Mouse (Mus musculus) right cerebral cortex, postnatal 14 days (tissue): ENCODE results near the gene Gm10964.

ENCODE experiments used
- DNase-seq: peaks from one replicate; pipeline ENCODE4 v3.0.0; 2022

Gm10964 gene

DNA sequence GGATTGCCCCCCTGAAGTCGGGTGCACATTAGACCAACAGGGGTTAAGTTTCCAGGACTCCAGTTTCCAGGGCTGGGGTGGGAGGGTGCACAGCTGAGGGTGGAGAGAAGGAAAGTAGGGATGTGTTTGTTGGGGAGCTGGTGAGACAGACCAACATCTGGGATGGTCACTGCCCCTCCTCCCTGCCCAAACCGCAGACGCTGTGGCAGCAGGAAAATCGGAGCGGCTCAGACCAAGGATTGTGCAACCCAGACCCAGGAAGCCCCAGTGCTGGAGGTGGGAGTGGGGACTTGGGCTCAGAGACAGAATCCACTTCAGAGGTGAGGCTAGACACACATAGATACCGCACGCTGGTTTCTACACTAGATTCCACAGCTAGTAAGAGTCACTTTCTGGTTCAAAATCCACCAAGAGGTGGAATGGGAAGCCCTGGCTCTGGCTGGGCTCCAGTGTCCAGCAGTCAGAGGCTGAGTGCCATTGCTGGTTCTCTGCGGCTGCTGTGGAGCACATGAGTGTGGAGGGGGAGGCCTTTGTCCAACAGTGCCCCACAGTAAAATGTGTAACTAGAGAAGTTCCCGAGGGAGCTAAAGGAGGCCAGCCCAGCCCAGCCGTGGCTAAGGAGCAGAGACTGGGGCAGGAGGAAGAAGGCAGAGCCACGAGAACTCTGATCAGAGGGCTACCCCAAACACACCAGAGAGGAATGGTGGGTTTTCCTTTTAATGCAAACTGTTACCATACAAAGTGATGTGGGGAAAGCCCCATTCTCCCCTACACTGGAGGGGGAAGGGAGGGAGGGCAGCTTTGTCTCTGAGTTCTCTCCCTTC is 4.3 kb upstream of the Gm10964 start:
- DNase-seq, result no peak

DNA sequence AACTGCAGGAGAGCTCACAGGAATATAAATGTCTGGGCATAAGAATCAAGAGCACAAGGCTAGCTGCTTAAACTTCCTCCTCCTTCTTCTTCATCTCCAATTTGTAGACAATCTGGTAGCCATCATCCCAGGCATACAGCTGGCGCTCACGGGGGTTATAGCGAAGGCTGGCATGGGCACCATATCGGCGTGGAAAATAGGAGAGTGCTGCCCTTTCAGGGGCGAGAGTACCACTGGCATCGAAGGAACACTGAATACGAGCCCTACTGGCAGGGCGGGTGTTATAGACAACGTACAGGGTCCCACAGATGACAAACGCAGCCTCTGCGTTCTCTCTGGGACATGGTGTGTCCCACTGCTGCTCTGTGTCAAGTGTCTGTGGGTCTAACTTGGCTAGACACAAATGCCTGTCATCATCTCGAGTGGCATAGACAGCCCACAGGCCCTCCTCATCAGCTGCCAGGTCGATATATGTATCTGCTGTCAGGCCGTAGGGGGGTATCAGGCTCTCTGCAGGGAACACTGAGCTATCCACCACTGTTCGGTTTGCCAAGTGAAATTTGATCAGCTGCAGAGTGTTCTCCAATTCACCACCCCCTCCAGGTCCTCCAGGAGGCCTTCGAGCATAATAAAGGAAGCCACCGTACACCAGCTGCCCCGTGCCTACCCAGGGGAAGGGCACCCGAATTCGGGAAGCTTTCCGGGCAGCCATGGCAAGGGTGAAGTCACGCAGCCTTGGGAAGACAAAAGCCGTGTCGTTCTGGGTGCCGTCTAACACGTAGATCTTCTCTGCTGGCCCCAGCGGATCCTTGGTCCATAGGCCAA is 3.2 kb upstream of the Gm10964 start:
- no peak for DNase-seq

DNA sequence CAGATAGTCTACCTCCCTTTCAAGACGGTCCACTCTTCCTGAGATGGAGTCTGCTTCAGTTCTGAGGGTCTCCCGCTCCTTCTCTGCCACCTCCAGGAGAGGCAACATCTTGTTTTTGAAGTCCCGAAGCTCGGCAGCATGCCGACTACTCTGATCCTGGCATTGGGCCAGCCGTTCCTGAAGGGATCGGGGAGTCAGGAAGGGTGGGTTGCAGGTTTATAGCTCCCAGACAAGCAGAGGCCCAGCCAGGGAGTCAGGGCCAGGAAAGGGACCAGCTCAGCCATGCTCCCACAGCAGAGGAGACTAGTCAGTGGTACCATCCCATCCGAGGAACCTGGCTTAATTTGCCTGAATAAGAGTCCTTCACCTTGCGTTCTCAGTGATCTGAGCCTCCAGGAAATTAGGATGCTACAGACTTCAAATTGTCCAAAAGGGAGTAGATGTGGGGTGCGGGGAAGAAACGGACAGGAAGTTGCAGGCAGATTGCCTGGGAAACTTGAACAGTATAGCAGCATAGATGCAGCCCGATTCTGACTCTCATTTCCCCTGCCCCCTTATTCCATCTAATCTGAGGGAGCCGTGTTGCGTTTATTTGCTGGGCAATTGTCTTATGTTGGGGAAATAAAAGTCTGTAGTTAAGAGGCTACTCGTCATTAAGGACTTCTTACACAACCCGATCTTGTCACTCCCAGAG is 2.0 kb upstream of the Gm10964 start:
- peak; percentile 51 for DNase-seq

DNA sequence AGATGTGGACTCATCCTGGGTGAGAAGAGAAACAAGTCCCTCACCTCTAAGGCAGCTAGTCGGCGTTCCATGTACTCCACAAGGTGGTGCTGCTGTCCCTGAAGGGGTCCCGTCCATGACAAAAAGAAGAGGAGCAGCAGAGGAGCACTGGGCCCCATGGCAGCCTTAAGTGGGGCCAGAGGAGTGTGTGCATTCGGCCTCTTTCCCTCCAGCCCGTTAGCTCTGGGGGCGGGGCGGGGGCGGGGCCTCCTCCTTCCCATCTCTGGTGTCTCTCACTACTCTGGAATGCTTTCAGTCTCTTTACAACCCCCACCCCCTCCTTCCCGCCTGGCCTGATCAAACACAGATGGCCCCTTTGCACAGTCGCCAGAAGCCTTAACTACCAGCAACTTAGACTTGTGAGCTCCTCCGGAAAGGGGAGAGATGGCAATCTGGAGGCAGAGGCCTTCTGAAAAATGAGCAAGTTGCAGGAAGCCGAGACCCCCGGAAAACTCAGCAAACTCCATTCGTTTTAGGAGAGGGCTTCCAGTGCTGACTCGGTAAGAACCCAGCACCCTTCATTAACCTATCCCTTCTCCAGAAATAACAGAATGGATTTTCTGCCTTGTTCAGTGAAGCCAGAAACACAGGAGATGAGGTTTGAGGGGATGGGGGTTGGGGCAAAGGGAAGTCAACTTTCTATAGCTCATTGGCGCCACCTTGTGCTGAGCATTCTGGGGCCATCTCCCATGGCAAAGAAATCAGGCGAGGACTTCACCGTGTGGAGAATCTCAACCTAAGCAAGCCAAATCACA is 1.2 kb upstream of the Gm10964 start, which contains the start of gene Olfml3:
TSS of gene Olfml3 (minus strand) at position 224 of the 794 bp plus-strand sequence.
- peak; percentile 96 for DNase-seq

DNA sequence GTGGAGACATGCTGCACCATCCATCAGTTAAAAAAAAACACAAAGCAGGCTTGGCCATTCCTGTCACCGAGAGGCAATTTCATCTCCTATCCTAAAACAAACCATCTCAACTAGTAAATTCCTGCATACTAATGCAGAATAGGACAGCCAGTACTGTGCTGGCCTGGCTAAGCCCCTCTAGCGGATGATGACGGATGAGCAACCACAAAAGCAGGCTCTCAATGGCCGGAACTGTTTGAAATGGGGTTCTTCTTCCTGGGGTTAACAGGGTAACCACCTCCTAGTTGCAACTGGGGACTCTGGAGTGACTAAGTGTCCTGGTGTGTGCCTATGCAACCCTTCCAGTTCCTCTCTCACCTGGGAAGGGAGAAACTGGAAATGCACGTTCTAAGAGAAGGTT is 1.2 kb downstream of the Gm10964 start:
- no peak for DNase-seq

GRCm38 (mm10) chr3:103743208-103743607 is 4.0 kb downstream of the Gm10964 start:
- no peak for DNase-seq

- no peak for DNase-seq
Measured at GRCm38 (mm10) chr3:103745001-103745770, 6.0 kb downstream of the Gm10964 start.

- DNase-seq, result no peak
Measured at GRCm38 (mm10) chr3:103746711-103747110, 7.5 kb downstream of the Gm10964 start.

DNA sequence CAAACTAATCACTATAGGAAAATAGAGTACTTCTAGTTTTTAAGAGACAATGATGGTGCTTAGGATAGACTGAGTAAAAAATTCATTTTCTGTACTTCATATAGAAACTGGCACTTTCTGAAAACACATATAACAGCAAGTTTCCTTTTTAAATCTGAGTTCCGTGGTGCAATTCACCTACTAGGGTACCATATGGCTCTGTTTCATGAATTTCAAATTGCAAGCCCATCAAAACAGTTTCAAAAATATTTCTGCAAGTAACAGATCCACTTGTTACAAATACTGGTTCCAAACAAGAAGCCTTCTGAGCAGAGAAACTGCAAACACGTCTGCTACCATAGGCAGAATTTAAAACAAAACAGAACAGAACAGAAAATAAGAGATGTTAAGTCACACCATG is 12.4 kb downstream of the Gm10964 start:
- no peak for DNase-seq

DNA sequence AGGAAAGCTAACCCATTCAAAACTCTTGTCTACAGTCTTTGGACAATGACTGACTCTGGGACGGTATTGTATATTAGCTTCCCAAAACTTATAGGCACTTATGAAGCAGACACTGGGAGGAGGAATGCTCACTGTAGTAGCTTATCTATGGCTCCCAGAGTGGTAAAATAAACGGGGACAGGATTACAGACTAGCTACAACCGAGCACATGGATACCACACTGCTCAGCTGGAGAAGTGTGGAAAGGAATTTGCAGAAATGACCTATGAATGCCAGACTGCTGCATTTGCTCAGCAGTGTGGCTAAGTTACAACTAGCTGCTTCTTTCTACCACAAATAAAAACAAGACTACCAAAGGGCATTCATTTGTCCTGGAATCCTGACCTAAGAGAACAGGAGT is 16.2 kb downstream of the Gm10964 start:
- no peak for DNase-seq

DNA sequence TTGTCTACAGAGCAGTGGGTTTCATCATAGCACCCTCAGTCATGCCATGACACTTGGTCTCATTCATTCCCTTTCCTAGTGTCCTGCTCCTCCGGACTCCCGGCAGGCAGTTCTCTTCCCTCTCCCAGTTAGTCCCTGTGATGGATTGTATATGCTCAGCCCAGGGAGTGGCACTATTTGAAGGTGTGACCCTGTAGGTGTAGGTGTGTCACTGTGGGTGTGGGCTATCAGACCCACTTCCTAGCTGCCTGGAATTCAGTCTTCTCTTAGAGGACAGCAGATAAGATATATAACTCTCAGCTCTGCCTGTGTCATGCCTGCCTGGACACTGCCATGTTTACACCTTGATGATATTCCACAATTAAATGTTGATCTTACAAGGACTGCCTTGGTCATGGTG is 17.8 kb downstream of the Gm10964 start:
- no peak for DNase-seq

GRCm38 (mm10) chr3:103758456-103758855 is 19.3 kb downstream of the Gm10964 start:
- DNase-seq, result no peak

- DNase-seq, result no peak
Measured at GRCm38 (mm10) chr3:103759261-103759970, 20.2 kb downstream of the Gm10964 start.

- no peak for DNase-seq
Measured at GRCm38 (mm10) chr3:103766789-103767188, 27.6 kb downstream of the Gm10964 start.

GRCm38 (mm10) chr3:103771531-103772130 is 32.5 kb downstream of the Gm10964 start:
- no peak for DNase-seq

- DNase-seq, result no peak
Measured at GRCm38 (mm10) chr3:103772846-103773245, 33.7 kb downstream of the Gm10964 start.

DNA sequence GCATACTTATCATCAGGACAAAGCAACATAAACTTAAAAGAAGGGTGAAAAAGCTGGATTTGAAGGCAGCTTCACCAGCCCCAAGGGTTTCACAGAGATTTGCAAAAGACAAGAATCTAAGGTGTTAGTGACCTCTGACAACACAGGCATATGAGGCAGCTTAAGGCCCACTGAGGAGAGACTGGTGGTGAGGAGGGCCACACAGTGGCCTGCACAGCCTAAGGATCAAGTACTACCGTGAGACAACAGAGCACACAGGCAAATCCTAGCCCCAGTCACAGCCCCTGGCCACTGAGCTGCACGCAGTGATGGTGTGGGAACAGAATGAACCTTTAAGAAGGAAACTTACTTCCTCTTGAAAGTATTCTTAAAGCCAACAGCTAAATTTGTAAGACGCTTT is 34.3 kb downstream of the Gm10964 start:
- DNase-seq, result no peak

GRCm38 (mm10) chr3:103774009-103774408 is 34.8 kb downstream of the Gm10964 start:
- no peak for DNase-seq

DNA sequence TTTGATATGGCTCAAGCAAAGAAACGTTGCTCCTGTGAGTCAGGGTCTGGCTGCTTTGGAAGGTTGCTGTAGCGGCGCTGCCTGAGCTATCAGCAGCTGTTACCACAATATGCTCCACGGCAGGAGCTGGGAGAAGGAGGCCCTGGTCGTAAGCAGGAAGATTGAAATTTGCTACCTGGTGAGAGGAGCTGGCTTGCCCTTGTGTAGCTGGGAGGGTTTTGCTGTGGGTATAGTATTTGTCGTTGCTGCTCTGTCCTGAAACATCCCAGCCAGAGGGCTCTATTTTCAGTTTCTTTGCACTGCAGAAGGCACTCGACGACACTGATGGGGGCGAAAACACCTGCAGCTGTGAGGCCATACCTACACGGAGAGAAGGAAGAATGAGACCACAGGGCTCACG is 38.8 kb downstream of the Gm10964 start:
- no peak for DNase-seq

DNA sequence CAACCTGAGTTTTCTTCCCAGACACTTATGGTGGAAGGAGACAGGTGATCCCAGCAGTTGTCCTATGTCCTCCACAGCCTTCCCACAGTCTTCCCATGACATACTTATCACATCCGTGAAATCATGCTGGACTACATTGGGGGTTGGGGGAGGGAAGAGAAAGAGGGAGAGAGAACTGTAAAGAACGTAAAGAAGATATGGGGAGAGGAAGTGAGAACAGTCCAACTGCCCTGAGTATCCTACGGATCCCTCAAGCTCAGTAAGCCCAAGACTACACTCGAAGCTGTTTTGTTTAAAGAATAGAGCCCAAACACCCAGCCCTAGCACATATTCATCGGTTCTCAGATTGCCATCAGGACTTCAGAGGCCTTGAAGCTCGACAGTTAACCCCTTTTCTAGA is 39.5 kb downstream of the Gm10964 start:
- no peak for DNase-seq

DNA sequence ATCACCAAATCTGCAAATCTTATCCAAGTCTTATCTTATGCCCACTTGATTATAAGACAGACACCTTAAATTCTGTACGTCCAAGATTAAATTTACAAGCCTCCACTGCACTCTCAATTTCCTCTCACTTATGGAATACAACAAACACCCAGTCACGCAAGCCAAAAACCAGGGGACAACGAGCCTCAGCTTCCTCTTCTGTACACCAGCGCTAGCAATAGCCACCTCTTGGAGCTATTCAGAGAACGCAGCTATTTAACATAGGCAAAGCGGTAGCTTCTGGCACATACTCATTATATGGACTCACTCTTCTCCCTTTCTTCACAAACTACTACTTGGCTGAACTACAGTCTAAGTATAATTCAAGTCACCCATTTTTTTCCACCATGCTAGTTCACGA is 40.0 kb downstream of the Gm10964 start:
- no peak for DNase-seq
